Mouse (Mus musculus) embryonic fibroblast, embryonic 13.5 days (primary cell): ENCODE data around the gene C130079G13Rik.

Experiments
- CTCF ChIP-seq: IDR thresholded peaks from 2 replicates; pipeline ENCODE4 v1.5.1; 2011; ENCODE audit warnings: mild to moderate bottlenecking, control low read depth, low read length, moderate library complexity, borderline replicate concordance; ENCODE audit not compliant: insufficient read depth
- POLR2A ChIP-seq: IDR thresholded peaks from 2 replicates; pipeline ENCODE4 v1.6.1; 2011; ENCODE audit warnings: low read depth, mild to moderate bottlenecking, control low read depth, low read length, moderate library complexity

DNA sequence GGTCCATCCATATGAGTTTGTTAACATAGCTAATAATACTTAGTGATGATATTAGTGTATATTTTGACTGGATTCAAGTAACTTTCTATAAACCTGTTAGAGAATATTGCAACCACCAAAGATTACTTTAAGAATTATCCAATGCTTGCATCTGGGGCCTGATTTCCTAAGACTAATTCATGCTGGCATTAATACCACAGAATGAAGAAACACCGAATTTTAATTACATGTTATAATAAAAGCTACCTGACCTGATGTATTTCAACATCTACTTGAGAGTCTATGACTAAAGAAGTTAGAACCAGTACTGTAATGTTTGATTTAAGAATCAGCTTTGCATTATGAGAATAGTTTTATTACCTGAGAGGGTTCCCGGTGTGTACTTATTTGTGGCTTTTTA, at the start of gene C130079G13Rik:
- no peak for TF ChIP-seq CTCF
- no peak for TF ChIP-seq POLR2A
